Mouse (Mus musculus): Measurements from ENCODE around the gene Poldip2. TPM values are rescaled to one million over a fixed set of nuclear protein-coding genes. Genes with fewer than 3 reads are reported as not detected.
A peak's percentile ranks its signal among the peaks of the same experiment; 100 is the strongest.

Gene Poldip2
- polyA plus RNA-seq, 2 experiments, result 111 to 166 TPM

DNA sequence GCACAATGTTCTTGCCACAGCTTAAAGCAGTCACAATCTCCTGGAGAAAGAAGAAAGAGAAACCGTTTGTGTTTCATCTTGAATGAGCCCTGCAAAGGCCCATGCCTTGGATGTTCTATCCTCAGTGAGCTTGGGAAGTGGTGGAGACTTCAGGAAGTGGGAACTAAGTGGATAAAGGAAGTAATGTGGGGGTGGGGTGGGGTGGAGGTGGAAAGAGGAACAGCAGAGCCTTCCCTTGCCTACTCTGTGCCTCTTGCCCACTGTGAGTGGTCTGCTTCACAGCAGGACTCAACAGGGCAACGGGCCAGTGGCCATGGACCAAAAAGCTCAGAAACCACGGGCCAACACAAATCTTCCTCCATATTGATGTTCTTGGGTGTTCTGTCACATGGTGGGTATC lies 36.7 kb upstream of the Poldip2 start:
- Histone ChIP-seq H3K9ac (ENCODE audit: low read depth, low read length, severe bottlenecking) (no peak overlapping the region), H3K4me2 (replicated peaks; ENCODE audit: low read depth, low read length, severe bottlenecking) (no peak overlapping the region), H3K9me3 (ENCODE audit: control insufficient read depth, low read length) (no peaks in the 10 kb centered on the region), H3K4me3 (replicated peaks; ENCODE audit: low read length) (no peak overlapping the region), H3K36me3 (ENCODE audit: control insufficient read depth, insufficient read depth, low read length) (0 out of 2 replicates have a peak, but pooled peaks cover 5% of the 10 kb centered on the region), H3K27ac (replicated peaks; ENCODE audit: low read depth, low read length) (no peak overlapping the region), H3K4me1 (ENCODE audit: control insufficient read depth, insufficient read depth, low read length) (no peaks in the 10 kb centered on the region), H3K27me3 (ENCODE audit: control insufficient read depth, insufficient read depth, low read length) (no peaks in the 10 kb centered on the region)
- no peak for TF ChIP-seq POLR2A (IDR thresholded peaks at IDR 0.05; ENCODE audit: borderline replicate concordance, extremely low read depth, insufficient read depth, insufficient read length)
- no peak for ATAC-seq (ENCODE audit: low FRiP score, low read depth)
- 66% methylated on average over 3 of the region's 3 CpGs for WGBS
- DNase-seq (ENCODE audit: low spot score), result no peak

GRCm38 (mm10) chr11:78483639-78484038 lies 28.4 kb upstream of the Poldip2 start:
- Histone ChIP-seq H3K27ac (replicated peaks; ENCODE audit: low read depth, low read length) (no peak overlapping the region), H3K9ac (ENCODE audit: low read depth, low read length, severe bottlenecking) (no peak overlapping the region), H3K9me3 (ENCODE audit: control insufficient read depth, low read length) (no peaks in the 10 kb centered on the region), H3K4me1 (ENCODE audit: control insufficient read depth, insufficient read depth, low read length) (no peaks in the 10 kb centered on the region), H3K36me3 (ENCODE audit: control insufficient read depth, insufficient read depth, low read length) (no peaks in the 10 kb centered on the region), H3K4me2 (replicated peaks; ENCODE audit: low read depth, low read length, severe bottlenecking) (no peak overlapping the region), H3K27me3 (ENCODE audit: control insufficient read depth, insufficient read depth, low read length) (peaks cover 21% of the 10 kb centered on the region), H3K4me3 (replicated peaks; ENCODE audit: low read length) (no peak overlapping the region)
- ATAC-seq (ENCODE audit: low FRiP score, low read depth), result no peak
- TF ChIP-seq POLR2A (IDR thresholded peaks at IDR 0.05; ENCODE audit: borderline replicate concordance, extremely low read depth, insufficient read depth, insufficient read length), result no peak
- WGBS, result 50% methylated on average over 7 of the region's 7 CpGs
- no peak for DNase-seq (ENCODE audit: low spot score)

DNA sequence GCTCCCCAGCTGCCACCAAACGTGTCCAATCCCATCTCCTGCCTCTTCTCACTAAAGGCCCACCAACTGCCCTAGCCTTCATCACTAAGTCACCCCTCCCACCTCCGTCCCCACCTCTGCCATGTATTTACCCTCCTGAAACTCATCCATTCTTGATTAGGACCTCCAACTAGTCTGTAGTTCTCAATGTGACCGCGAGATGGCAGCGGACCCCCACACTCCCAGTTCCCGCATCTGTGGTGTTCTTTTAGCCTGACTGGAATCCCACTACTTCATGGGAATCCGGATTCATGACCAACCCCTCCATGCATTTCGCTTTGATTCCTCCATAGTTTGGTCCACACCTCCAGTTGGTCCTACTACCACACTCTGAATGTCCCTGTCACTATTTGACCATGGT lies 23.8 kb upstream of the Poldip2 start:
- 6% methylated on average over 8 of the region's 8 CpGs for WGBS

GRCm38 (mm10) chr11:78490781-78491241 lies 21.2 kb upstream of the Poldip2 start:
- no peak overlapping the region for H3K27ac ChIP-seq (replicated peaks; ENCODE audit: low read depth, low read length)
- no peak for DNase-seq (ENCODE audit: low spot score)
- H3K36me3 ChIP-seq (ENCODE audit: control insufficient read depth, insufficient read depth, low read length), result no peaks in the 10 kb centered on the region
- peaks cover 55% of the 10 kb centered on the region for H3K27me3 ChIP-seq (ENCODE audit: control insufficient read depth, insufficient read depth, low read length)
- H3K9ac ChIP-seq (ENCODE audit: low read depth, low read length, severe bottlenecking), result no peak overlapping the region
- no peak for TF ChIP-seq POLR2A (IDR thresholded peaks at IDR 0.05; ENCODE audit: borderline replicate concordance, extremely low read depth, insufficient read depth, insufficient read length)
- 14% methylated on average over 34 of the region's 48 CpGs for WGBS
- no peak for ATAC-seq (ENCODE audit: low FRiP score, low read depth)
- H3K4me1 ChIP-seq (ENCODE audit: control insufficient read depth, insufficient read depth, low read length), result no peaks in the 10 kb centered on the region
- H3K4me2 ChIP-seq (replicated peaks; ENCODE audit: low read depth, low read length, severe bottlenecking), result peak overlapping the region; percentile 28
- peak overlapping the region; percentile 19 for H3K4me3 ChIP-seq (replicated peaks; ENCODE audit: low read length)
- H3K9me3 ChIP-seq (ENCODE audit: control insufficient read depth, low read length), result no peaks in the 10 kb centered on the region

More for the DNA sequence above, 23.8 kb upstream of the Poldip2 start:
- Histone ChIP-seq H3K27ac (replicated peaks; ENCODE audit: low read depth, low read length) (no peak overlapping the region), H3K36me3 (ENCODE audit: control insufficient read depth, insufficient read depth, low read length) (no peaks in the 10 kb centered on the region), H3K9ac (ENCODE audit: low read depth, low read length, severe bottlenecking) (no peak overlapping the region), H3K4me1 (ENCODE audit: control insufficient read depth, insufficient read depth, low read length) (no peaks in the 10 kb centered on the region), H3K9me3 (ENCODE audit: control insufficient read depth, low read length) (no peaks in the 10 kb centered on the region), H3K4me2 (replicated peaks; ENCODE audit: low read depth, low read length, severe bottlenecking) (no peak overlapping the region), H3K27me3 (ENCODE audit: control insufficient read depth, insufficient read depth, low read length) (peaks cover 52% of the 10 kb centered on the region), H3K4me3 (replicated peaks; ENCODE audit: low read length) (no peak overlapping the region)
- TF ChIP-seq POLR2A (IDR thresholded peaks at IDR 0.05; ENCODE audit: borderline replicate concordance, extremely low read depth, insufficient read depth, insufficient read length), result no peak
- DNase-seq (ENCODE audit: low spot score) (peak; percentile 70), ATAC-seq (ENCODE audit: low FRiP score, low read depth) (no peak)

GRCm38 (mm10) chr11:78495904-78496303 lies 16.1 kb upstream of the Poldip2 start:
- Histone ChIP-seq H3K4me2 (replicated peaks; ENCODE audit: low read depth, low read length, severe bottlenecking) (no peak overlapping the region), H3K9me3 (ENCODE audit: control insufficient read depth, low read length) (no peaks in the 10 kb centered on the region), H3K27ac (replicated peaks; ENCODE audit: low read depth, low read length) (no peak overlapping the region), H3K4me1 (ENCODE audit: control insufficient read depth, insufficient read depth, low read length) (peaks cover 12% of the 10 kb centered on the region; the same call in 1 of the 2 replicates), H3K9ac (ENCODE audit: low read depth, low read length, severe bottlenecking) (no peak overlapping the region), H3K36me3 (ENCODE audit: control insufficient read depth, insufficient read depth, low read length) (no peaks in the 10 kb centered on the region), H3K27me3 (ENCODE audit: control insufficient read depth, insufficient read depth, low read length) (peaks cover 19% of the 10 kb centered on the region), H3K4me3 (replicated peaks; ENCODE audit: low read length) (no peak overlapping the region)
- ATAC-seq (ENCODE audit: low FRiP score, low read depth) (no peak), DNase-seq (ENCODE audit: low spot score) (peak; percentile 64)
- WGBS, result 2% methylated on average over 6 of the region's 6 CpGs
- TF ChIP-seq POLR2A (IDR thresholded peaks at IDR 0.05; ENCODE audit: borderline replicate concordance, extremely low read depth, insufficient read depth, insufficient read length), result no peak
